Mouse (Mus musculus) cerebellum, adult 2 months (tissue): ENCODE measurements around the gene Rho. TPM values are rescaled to one million over a fixed set of nuclear protein-coding genes. Genes with fewer than 3 reads are reported as not detected.

Source experiments
- DNase-seq, 2 experiments: peaks; one replicate each; pipeline ENCODE4 v3.0.0; 2021
- H3K27ac ChIP-seq: fragments of 200-500 bp; 2 replicates; pipeline ENCODE4 v1.5.1; 2012; ENCODE audit warnings: low read length, control low read depth, inconsistent platforms; ENCODE audit not compliant: insufficient read depth
- H3K27me3 ChIP-seq: fragments of 200-500 bp; 2 replicates; pipeline ENCODE4 v1.6.1; 2012; ENCODE audit warnings: inconsistent platforms, mild to moderate bottlenecking, low read length, moderate library complexity; ENCODE audit not compliant: control insufficient read depth, insufficient read depth
- H3K4me1 ChIP-seq: fragments of 200-500 bp; 2 replicates; pipeline ENCODE4 v1.6.1; 2011; ENCODE audit warnings: low read length; ENCODE audit not compliant: control insufficient read depth, insufficient read depth
- H3K4me3 ChIP-seq: fragments of 200-500 bp; replicated peaks from 2 replicates; pipeline ENCODE3; 2011; ENCODE audit warnings: mild to moderate bottlenecking, low read depth, low read length, control low read depth; ENCODE audit not compliant: insufficient read depth
- CTCF ChIP-seq: fragments of 200-500 bp; IDR thresholded peaks from 2 replicates; pipeline ENCODE4 v1.5.1; 2011; ENCODE audit warnings: low read depth, mild to moderate bottlenecking, control low read depth, low read length, moderate library complexity, borderline replicate concordance; ENCODE audit not compliant: insufficient read depth
- POLR2A ChIP-seq: fragments of 200-500 bp; IDR thresholded peaks from 2 replicates; pipeline ENCODE4 v1.6.1; 2011; ENCODE audit warnings: low read length, control low read depth, borderline replicate concordance; ENCODE audit not compliant: insufficient read depth
- WGBS: fragments of 180-500 bp; shearing (Covaris S2); methylation state at CpG from one replicate; pipeline ENCODE4 v1.1.7; 2018; 5-methylcytosine and 5-hydroxymethylcytosine counted together
- polyA plus RNA-seq: library from polyadenylated mRNA; depleted of rRNA; stranded (reverse); fragments of >200 nt; gene quantifications from 2 replicates; pipeline ENCODE4 v1.2.3, GENCODE M21; 2012

Gene Rho
- polyA plus RNA-seq, 1 experiment, result 0.79 TPM

DNA sequence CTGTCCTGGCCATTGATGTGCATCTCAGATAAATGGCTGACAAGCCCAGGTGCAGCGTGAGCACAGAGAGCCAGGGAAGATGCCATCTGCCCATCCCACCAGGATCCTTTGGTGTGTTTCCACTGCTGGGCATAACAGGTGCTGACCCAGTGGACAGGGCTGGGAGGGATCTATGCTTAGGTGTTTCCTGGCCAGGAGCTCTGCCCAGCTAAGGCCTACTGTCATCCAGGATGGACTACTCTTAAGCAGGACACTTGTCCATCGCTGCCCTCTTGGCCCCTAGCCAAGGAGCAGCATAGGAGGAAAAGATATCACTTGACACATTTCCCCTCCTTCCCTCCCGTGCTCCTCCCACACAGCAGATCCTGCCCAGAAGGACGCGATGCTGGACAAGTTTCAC is 14.9 kb upstream of the Rho start:
- no peak for TF ChIP-seq POLR2A
- TF ChIP-seq CTCF, result no peak
- peak overlapping the region; percentile 80 for H3K27ac ChIP-seq

DNA sequence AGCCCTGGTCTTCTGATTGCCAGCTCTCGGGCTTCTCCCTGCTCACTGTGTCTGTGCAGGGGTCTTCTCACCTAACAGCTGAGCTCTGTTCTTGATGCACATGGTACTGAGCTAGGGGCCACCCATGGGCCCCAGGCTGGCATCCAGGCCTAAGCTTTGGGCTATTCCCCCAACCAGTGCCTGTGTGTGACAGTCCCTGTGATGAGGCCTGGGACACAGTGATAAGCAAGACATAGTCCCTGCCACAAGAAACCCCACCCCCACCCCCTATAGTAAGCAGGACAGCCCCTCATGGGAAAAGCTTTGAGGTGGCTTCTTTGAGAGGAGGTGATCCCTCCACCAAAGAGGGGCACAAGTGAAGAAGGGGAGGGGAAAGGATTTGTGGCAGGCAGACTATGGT is 12.9 kb upstream of the Rho start:
- H3K27ac ChIP-seq, result no peak overlapping the region
- no peak for DNase-seq
- no peak overlapping the region for H3K4me3 ChIP-seq
- 100% methylated on average over 1 of the region's 1 CpGs for WGBS
- peaks cover 37% of the 10 kb centered on the region for H3K4me1 ChIP-seq
- no peak for TF ChIP-seq CTCF
- no peak for TF ChIP-seq POLR2A
- no peaks in the 10 kb centered on the region for H3K27me3 ChIP-seq

More for the DNA sequence above, 14.9 kb upstream of the Rho start:
- 27% methylated on average over 5 of the region's 5 CpGs for WGBS
- H3K4me1 ChIP-seq, result peaks cover 41% of the 10 kb centered on the region
- H3K4me3 ChIP-seq, result no peak overlapping the region
- H3K27me3 ChIP-seq, result no peaks in the 10 kb centered on the region
- peak; percentile 68 to 73 for DNase-seq

DNA sequence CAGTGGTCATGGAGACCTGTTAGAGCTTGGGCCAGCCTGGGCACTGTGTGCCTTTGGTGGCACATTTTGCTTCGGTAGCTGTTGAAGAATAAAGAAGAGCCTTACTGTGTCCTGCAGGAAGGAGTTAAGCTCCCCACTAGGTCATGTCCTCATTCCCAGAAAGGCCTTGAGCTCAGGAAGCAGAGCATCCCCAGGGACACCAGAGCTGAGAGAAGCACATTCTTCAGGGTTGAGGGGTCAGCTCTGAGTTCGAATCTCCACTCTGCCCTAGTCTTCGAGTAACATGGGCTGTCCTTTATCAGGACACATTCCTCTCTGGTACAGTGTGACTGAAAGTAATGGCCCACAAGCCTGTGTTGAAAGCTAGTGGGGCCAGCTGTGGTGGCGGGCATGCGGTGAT is 11.7 kb upstream of the Rho start:
- 84% methylated on average over 5 of the region's 5 CpGs for WGBS
- H3K4me1 ChIP-seq, result peaks cover 32% of the 10 kb centered on the region
- H3K27ac ChIP-seq, result no peak overlapping the region
- DNase-seq, result no peak
- no peaks in the 10 kb centered on the region for H3K27me3 ChIP-seq
- no peak for TF ChIP-seq CTCF
- TF ChIP-seq POLR2A, result no peak
- no peak overlapping the region for H3K4me3 ChIP-seq

DNA sequence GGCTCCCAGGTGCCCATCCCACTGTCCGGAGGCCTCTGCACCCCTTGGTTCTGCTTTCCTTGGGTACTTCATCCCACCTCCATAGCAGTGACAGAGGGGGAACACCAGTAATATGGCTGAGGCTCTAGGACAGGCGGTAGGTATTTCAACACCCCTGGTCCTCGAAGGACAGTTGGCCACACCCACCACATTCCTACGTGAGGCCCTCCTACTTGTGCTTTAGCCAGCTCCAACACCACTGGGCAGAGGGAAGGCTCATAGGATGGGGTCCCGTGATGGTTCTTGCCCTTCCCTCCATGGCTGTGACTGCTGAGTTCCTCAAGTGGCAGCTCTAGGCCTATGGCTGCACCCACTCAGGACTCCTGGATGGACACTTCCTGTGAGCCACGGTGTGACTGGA is 6.7 kb upstream of the Rho start:
- H3K4me3 ChIP-seq, result no peak overlapping the region
- no peaks in the 10 kb centered on the region for H3K27me3 ChIP-seq
- TF ChIP-seq POLR2A (no peak), CTCF (no peak)
- H3K4me1 ChIP-seq, result peaks cover 12% of the 10 kb centered on the region
- no peak for DNase-seq
- no peak overlapping the region for H3K27ac ChIP-seq
- WGBS, result 82% methylated on average over 6 of the region's 6 CpGs

DNA sequence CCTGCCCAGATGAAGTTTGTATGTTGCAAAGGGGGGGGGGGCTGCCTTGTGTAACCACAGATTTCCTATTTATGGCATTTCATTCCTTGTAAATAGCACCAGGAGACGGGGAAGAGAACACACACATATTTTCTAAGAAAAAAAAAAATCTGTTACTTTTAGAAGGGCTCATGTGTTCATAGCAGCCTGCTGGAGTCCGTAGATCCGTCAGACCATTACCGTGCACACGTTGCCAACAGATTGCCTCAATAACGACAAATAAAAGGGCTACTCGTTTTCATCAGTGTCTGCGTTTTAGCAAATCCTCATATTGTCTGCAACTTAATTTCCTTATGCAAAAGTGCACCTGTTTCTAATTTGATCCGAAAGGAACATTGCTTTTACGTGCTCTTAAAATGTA is 5.1 kb upstream of the Rho start:
- no peak overlapping the region for H3K4me3 ChIP-seq
- H3K4me1 ChIP-seq, result peaks cover 12% of the 10 kb centered on the region
- 75% methylated on average over 10 of the region's 10 CpGs for WGBS
- DNase-seq, result no peak
- no peaks in the 10 kb centered on the region for H3K27me3 ChIP-seq
- no peak for TF ChIP-seq CTCF
- no peak for TF ChIP-seq POLR2A
- H3K27ac ChIP-seq, result no peak overlapping the region

DNA sequence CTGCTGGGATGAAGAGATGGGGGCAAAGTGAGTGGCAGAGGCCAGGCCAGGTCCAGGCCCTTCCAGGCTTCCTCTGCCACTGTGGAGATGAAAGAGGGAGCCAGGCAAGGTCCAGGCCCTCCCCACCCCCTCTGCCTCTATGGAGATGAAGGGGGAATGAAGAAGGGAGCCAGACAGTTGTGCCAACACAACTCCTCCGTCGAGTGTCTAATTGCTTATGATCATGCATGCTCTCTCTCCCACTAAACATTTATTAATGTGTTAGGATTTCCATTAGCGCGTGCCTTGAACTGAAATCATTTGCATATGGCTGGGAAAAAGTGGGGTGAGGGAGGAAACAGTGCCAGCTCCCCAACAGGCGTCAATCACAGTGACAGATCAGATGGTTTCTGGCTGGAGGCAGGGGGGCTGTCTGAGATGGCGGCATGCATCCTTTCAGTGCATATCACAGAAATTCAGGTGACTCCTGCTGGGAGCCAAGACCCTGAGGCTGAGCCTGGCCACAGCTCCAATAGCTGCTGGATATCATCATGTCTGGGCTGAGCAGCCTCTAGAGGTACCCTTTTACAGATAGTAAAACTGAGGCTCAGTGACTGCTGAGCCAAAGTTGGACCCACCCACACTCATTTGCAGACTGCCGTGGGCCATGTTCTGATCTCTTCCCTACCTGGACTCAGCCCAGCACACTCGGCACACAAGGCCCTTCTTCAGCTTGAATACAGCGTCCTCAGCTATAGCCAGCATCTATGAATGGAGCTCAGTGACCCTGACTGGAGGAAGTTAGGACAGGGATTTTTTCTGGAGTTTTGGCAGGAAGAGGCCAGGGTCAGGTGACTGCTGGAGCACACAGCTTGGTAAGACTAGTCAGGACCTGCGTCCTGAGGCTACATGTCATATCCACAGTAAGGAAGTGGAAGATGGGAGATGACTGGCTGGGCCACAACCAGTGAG is 4.0 kb upstream of the Rho start:
- no peak for DNase-seq
- 74% methylated on average over 10 of the region's 10 CpGs for WGBS
- TF ChIP-seq POLR2A, result no peak
- no peak for TF ChIP-seq CTCF
- no peaks in the 10 kb centered on the region for H3K27me3 ChIP-seq
- peaks cover 12% of the 10 kb centered on the region for H3K4me1 ChIP-seq
- no peak overlapping the region for H3K27ac ChIP-seq
- no peak overlapping the region for H3K4me3 ChIP-seq

DNA sequence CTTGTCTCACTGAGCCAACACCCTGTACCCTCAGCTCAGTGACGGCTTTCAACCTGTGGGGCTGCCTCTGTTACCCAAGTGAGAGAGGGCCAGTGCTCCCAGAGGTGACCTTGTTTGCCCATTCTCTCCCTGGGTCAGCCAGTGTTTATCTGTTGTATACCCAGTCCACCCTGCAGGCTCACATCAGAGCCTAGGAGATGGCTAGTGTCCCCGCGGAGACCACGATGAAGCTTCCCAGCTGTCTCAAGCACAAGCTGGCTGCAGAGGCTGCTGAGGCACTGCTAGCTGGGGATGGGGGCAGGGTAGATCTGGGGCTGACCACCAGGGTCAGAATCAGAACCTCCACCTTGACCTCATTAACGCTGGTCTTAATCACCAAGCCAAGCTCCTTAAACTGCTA is 1.5 kb upstream of the Rho start:
- DNase-seq, result no peak
- WGBS, result 69% methylated on average over 5 of the region's 5 CpGs
- no peak overlapping the region for H3K4me3 ChIP-seq
- H3K4me1 ChIP-seq, result 0 out of 2 replicates have a peak, but pooled peaks cover 3% of the 10 kb centered on the region
- TF ChIP-seq POLR2A (no peak), CTCF (no peak)
- no peaks in the 10 kb centered on the region for H3K27me3 ChIP-seq
- no peak overlapping the region for H3K27ac ChIP-seq

DNA sequence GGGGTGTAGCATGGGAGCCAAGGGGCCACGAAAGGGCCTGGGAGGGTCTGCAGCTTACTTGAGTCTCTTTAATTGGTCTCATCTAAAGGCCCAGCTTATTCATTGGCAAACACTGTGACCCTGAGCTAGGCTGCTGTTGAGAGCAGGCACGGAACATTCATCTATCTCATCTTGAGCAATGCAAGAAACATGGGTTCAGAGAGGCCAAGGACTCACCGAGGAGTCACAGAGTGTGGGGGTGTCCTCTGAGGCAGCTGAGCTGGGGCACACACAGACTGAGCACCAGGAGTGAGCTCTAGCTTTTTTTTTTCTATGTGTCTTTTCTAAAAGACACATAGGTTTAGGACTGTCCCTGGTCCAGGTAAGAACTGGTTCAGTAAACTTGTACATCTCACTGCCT is 843 bp downstream of the Rho start:
- WGBS, result 97% methylated on average over 3 of the region's 3 CpGs
- TF ChIP-seq CTCF (no peak), POLR2A (no peak)
- H3K27me3 ChIP-seq, result no peaks in the 10 kb centered on the region
- H3K4me3 ChIP-seq, result no peak overlapping the region
- no peak overlapping the region for H3K27ac ChIP-seq
- DNase-seq, result no peak
- peaks cover 9% of the 10 kb centered on the region; the same call in 1 of the 2 replicates for H3K4me1 ChIP-seq
